Mouse (Mus musculus) kidney, embryonic 14.5 days (tissue): Measurements from ENCODE around the gene Capzb. TPM values are rescaled to one million over a fixed set of nuclear protein-coding genes. Genes with fewer than 3 reads are reported as not detected.

Source experiments
- microRNA-seq: library from miRNA; unstranded; fragments of <30 nt; microRNA quantifications from one replicate; pipeline ENCODE4, GENCODE M21; 2016
- polyA plus RNA-seq: library from polyadenylated mRNA; unstranded; fragments of >200 nt; fragmentation: Nextera tagmentation; extraction: Ambion mirVana; gene quantifications from 2 replicates; pipeline ENCODE4 v1.2.1, GENCODE M21; 2014

Gene Capzb
- polyA plus RNA-seq, 1 experiment from 2014 or later = 256 TPM

Small RNA genes lying within 50 kb of the gene (microRNA-seq; reads per million reads assigned to microRNA genes)
- gene Gm24245 = 0.84 reads per million
- gene Gm25732 = 0.84 reads per million

Other genes starting within 250 kb of the Capzb start
- 4.3 and 5.8 TPM in 2 replicates for gene Rnf186, start 225.8 kb upstream of the Capzb start, polyA plus RNA-seq
- gene Tmco4, start 220.0 kb upstream of the Capzb start, polyA plus RNA-seq = 3.5 and 4.7 TPM in 2 replicates
- 0.10 and 0.12 TPM in 2 replicates for gene Htr6, start 117.3 kb upstream of the Capzb start, polyA plus RNA-seq
- gene Nbl1, start 99.9 kb upstream of the Capzb start, polyA plus RNA-seq = 15.5 and 22.3 TPM in 2 replicates
- gene Minos1, start 61.8 kb upstream of the Capzb start, polyA plus RNA-seq = 509 and 677 TPM in 2 replicates
- gene Pqlc2, start 117.8 kb downstream of the Capzb start, polyA plus RNA-seq = 10.4 and 13.3 TPM in 2 replicates
- 139 and 141 TPM in 2 replicates for gene Akr7a5, start 117.8 kb downstream of the Capzb start, polyA plus RNA-seq
- 134 and 143 TPM in 2 replicates for gene Mrto4, start 159.7 kb downstream of the Capzb start, polyA plus RNA-seq
- 13.1 and 25.8 TPM in 2 replicates for gene Emc1, start 159.7 kb downstream of the Capzb start, polyA plus RNA-seq
- gene Ubr4, start 159.7 kb downstream of the Capzb start, polyA plus RNA-seq = 69.0 and 88.6 TPM in 2 replicates